Mouse (Mus musculus) liver, embryonic 12.5 days (tissue): ENCODE data around the gene Iqcc. TPM values are rescaled to one million over a fixed set of nuclear protein-coding genes. Genes with fewer than 3 reads are reported as not detected.

Experiments used
- ATAC-seq: fragments of 200-750 bp; cut with Nextera tagmentation; 2 replicates; pipeline ENCODE4 v1.8.0; 2017; ENCODE audit warnings: moderate number of reproducible peaks, mild to moderate bottlenecking, moderate library complexity
- H3K27ac ChIP-seq: fragments of 300-500 bp; sonication (generic); 2 replicates; pipeline ENCODE4 v1.5.1; 2016; ENCODE audit warnings: mild to moderate bottlenecking
- H3K27me3 ChIP-seq: fragments of 300-500 bp; sonication (generic); replicated peaks from 2 replicates; pipeline ENCODE4 v1.6.1; 2016; ENCODE audit warnings: mild to moderate bottlenecking, moderate library complexity
- H3K36me3 ChIP-seq: fragments of 300-500 bp; sonication (generic); 2 replicates; pipeline ENCODE4 v1.6.1; 2016; ENCODE audit warnings: mild to moderate bottlenecking, moderate library complexity
- H3K4me1 ChIP-seq: fragments of 300-500 bp; sonication (generic); 2 replicates; pipeline ENCODE4 v1.6.1; 2016
- H3K4me2 ChIP-seq: fragments of 300-500 bp; sonication (generic); 2 replicates; pipeline ENCODE4 v1.6.1; 2016; ENCODE audit warnings: mild to moderate bottlenecking, moderate library complexity
- H3K4me3 ChIP-seq: fragments of 300-500 bp; sonication (generic); 2 replicates; pipeline ENCODE4 v1.5.1; 2016; ENCODE audit warnings: mild to moderate bottlenecking, moderate library complexity
- H3K9ac ChIP-seq: fragments of 300-500 bp; sonication (generic); 2 replicates; pipeline ENCODE4 v1.6.1; 2016; ENCODE audit warnings: mild to moderate bottlenecking, moderate library complexity
- H3K9me3 ChIP-seq: fragments of 300-500 bp; sonication (generic); replicated peaks from 2 replicates; pipeline ENCODE4 v1.6.1; 2016; ENCODE audit warnings: mild to moderate bottlenecking, moderate library complexity
- WGBS: fragments of 180-500 bp; shearing (Covaris S2); methylation state at CpG from one replicate; pipeline ENCODE4 v1.1.7; 2016; ENCODE audit not compliant: insufficient replicate concordance; 5-methylcytosine and 5-hydroxymethylcytosine counted together
- polyA plus RNA-seq: library from polyadenylated mRNA; unstranded; fragments of >200 nt; fragmentation: Nextera tagmentation; extraction: Ambion mirVana; gene quantifications from 2 replicates; pipeline ENCODE4 v1.2.1, GENCODE M21; 2016

The Iqcc gene
- polyA plus RNA-seq, 1 experiment from 2014 or later = 14.7 TPM

GRCm38 (mm10) chr4:129588865-129589264, 30.0 kb downstream of the Iqcc start:
- 49% methylated on average over 4 of the region's 4 CpGs for WGBS
- Histone ChIP-seq H3K27ac (peak overlapping the region; percentile 84), H3K4me2 (peak overlapping the region; percentile 39), H3K4me3 (no peak overlapping the region), H3K36me3 (peaks cover 39% of the 10 kb centered on the region), H3K9me3 (no peaks in the 10 kb centered on the region), H3K27me3 (no peaks in the 10 kb centered on the region), H3K4me1 (peaks cover 50% of the 10 kb centered on the region), H3K9ac (peak overlapping the region; percentile 37)
- ATAC-seq = peak; percentile 72

GRCm38 (mm10) chr4:129586943-129587342, 32.0 kb downstream of the Iqcc start:
- Histone ChIP-seq H3K9me3 (no peaks in the 10 kb centered on the region), H3K27ac (peak overlapping the region; percentile 68), H3K36me3 (peaks cover 20% of the 10 kb centered on the region)

GRCm38 (mm10) chr4:129585773-129586172, 33.1 kb downstream of the Iqcc start:
- peak; percentile 74 for ATAC-seq
- Histone ChIP-seq H3K36me3 (peaks cover 9% of the 10 kb centered on the region), H3K27me3 (no peaks in the 10 kb centered on the region), H3K27ac (peak overlapping the region; percentile 86), H3K9ac (peak overlapping the region; percentile 72), H3K4me2 (peak overlapping the region; percentile 86), H3K4me3 (peak overlapping the region; percentile 56), H3K4me1 (peaks cover 50% of the 10 kb centered on the region), H3K9me3 (no peaks in the 10 kb centered on the region)
- 39% methylated on average over 9 of the region's 9 CpGs for WGBS

More at GRCm38 (mm10) chr4:129586943-129587342, 32.0 kb downstream of the Iqcc start:
- 64% methylated on average over 1 of the region's 1 CpGs for WGBS
- Histone ChIP-seq H3K4me2 (no peak overlapping the region), H3K4me3 (no peak overlapping the region), H3K4me1 (peaks cover 50% of the 10 kb centered on the region), H3K27me3 (no peaks in the 10 kb centered on the region), H3K9ac (no peak overlapping the region)
- ATAC-seq = no peak

- Histone ChIP-seq H3K27me3 (no peaks in the 10 kb centered on the region), H3K27ac (peak overlapping the region; percentile 86), H3K4me2 (peak overlapping the region; percentile 86), H3K4me1 (peaks cover 51% of the 10 kb centered on the region), H3K9me3 (no peaks in the 10 kb centered on the region), H3K9ac (peak overlapping the region; percentile 72), H3K4me3 (peak overlapping the region; percentile 56), H3K36me3 (peaks cover 1% of the 10 kb centered on the region; the same call in 1 of the 2 replicates)
- ATAC-seq = peak; percentile 75
- WGBS = 2% methylated on average over 36 of the region's 36 CpGs
Observed at GRCm38 (mm10) chr4:129584884-129585608, 33.9 kb downstream of the Iqcc start.

- Histone ChIP-seq H3K36me3 (no peaks in the 10 kb centered on the region), H3K27ac (peak overlapping the region; percentile 86), H3K4me1 (peaks cover 48% of the 10 kb centered on the region), H3K9ac (peak overlapping the region; percentile 72), H3K27me3 (no peaks in the 10 kb centered on the region), H3K9me3 (no peaks in the 10 kb centered on the region), H3K4me3 (peak overlapping the region; percentile 56), H3K4me2 (peak overlapping the region; percentile 86)
- 48% methylated on average over 1 of the region's 1 CpGs for WGBS
- no peak for ATAC-seq
Observed at GRCm38 (mm10) chr4:129584370-129584769, 34.5 kb downstream of the Iqcc start.

- Histone ChIP-seq H3K27ac (no peak overlapping the region), H3K36me3 (no peaks in the 10 kb centered on the region), H3K4me1 (peaks cover 28% of the 10 kb centered on the region), H3K4me3 (no peak overlapping the region), H3K9me3 (no peaks in the 10 kb centered on the region), H3K9ac (no peak overlapping the region), H3K27me3 (peaks cover 16% of the 10 kb centered on the region), H3K4me2 (no peak overlapping the region)
- 82% methylated on average over 1 of the region's 1 CpGs for WGBS
- ATAC-seq = no peak
Observed at GRCm38 (mm10) chr4:129582251-129582650, 36.6 kb downstream of the Iqcc start.

GRCm38 (mm10) chr4:129580347-129580746, 38.6 kb downstream of the Iqcc start:
- peaks cover 28% of the 10 kb centered on the region for H3K4me1 ChIP-seq
- no peak for ATAC-seq
- H3K27ac ChIP-seq = no peak overlapping the region; the same call in 1 of the 2 replicates

GRCm38 (mm10) chr4:129578466-129578865, 40.4 kb downstream of the Iqcc start, which contains the start of gene Fam167b:
Gene Fam167b (minus strand): TSS chr4:129578549.
- H3K27ac ChIP-seq = peak within 1 kb of the TSS; percentile 5; the same call in 1 of the 2 replicates
- ATAC-seq = no peak
- no peaks in the 10 kb centered on the region for H3K9me3 ChIP-seq
- WGBS = 49% methylated on average over 5 of the region's 5 CpGs
- peaks cover 30% of the 10 kb centered on the region for H3K27me3 ChIP-seq
- H3K36me3 ChIP-seq = no peaks in the 10 kb centered on the region
- peak within 1 kb of the TSS; percentile 40 for H3K4me2 ChIP-seq
- no peak within 1 kb of the TSS for H3K9ac ChIP-seq
- H3K4me3 ChIP-seq = 0 out of 2 replicates have a peak within 1 kb of the TSS, but pooled peaks have one; percentile 5
- peaks cover 20% of the 10 kb centered on the region for H3K4me1 ChIP-seq

More at GRCm38 (mm10) chr4:129580347-129580746, 38.6 kb downstream of the Iqcc start:
- WGBS = 54% methylated on average over 7 of the region's 7 CpGs
- H3K4me3 ChIP-seq = no peak overlapping the region
- H3K4me2 ChIP-seq = no peak overlapping the region
- H3K27me3 ChIP-seq = peaks cover 28% of the 10 kb centered on the region
- H3K36me3 ChIP-seq = no peaks in the 10 kb centered on the region
- H3K9me3 ChIP-seq = no peaks in the 10 kb centered on the region
- H3K9ac ChIP-seq = no peak overlapping the region

- Histone ChIP-seq H3K4me3 (0 out of 2 replicates have a peak overlapping the region, but pooled peaks have one; percentile 5), H3K4me2 (peak overlapping the region; percentile 0; the same call in 1 of the 2 replicates), H3K27ac (0 out of 2 replicates have a peak overlapping the region, but pooled peaks have one; percentile 5), H3K27me3 (peaks cover 37% of the 10 kb centered on the region), H3K36me3 (no peaks in the 10 kb centered on the region), H3K9ac (no peak overlapping the region), H3K9me3 (no peaks in the 10 kb centered on the region), H3K4me1 (peaks cover 20% of the 10 kb centered on the region)
- 70% methylated on average over 7 of the region's 7 CpGs for WGBS
- ATAC-seq = no peak
Observed at GRCm38 (mm10) chr4:129577688-129578087, 41.2 kb downstream of the Iqcc start.

- H3K27me3 ChIP-seq = peaks cover 43% of the 10 kb centered on the region
- no peak for ATAC-seq
- H3K27ac ChIP-seq = no peak overlapping the region
- H3K9ac ChIP-seq = no peak overlapping the region; the same call in 1 of the 2 replicates
- H3K4me3 ChIP-seq = 0 out of 2 replicates have a peak overlapping the region, but pooled peaks have one; percentile 5
- H3K4me2 ChIP-seq = peak overlapping the region; percentile 40
- peaks cover 20% of the 10 kb centered on the region for H3K4me1 ChIP-seq
- no peaks in the 10 kb centered on the region for H3K9me3 ChIP-seq
- WGBS = 33% methylated on average over 21 of the region's 21 CpGs
- H3K36me3 ChIP-seq = no peaks in the 10 kb centered on the region
Observed at GRCm38 (mm10) chr4:129576863-129577491, 41.9 kb downstream of the Iqcc start.

GRCm38 (mm10) chr4:129575171-129575844, 43.6 kb downstream of the Iqcc start:
- Histone ChIP-seq H3K4me1 (peaks cover 20% of the 10 kb centered on the region), H3K4me2 (peak overlapping the region; percentile 24), H3K36me3 (no peaks in the 10 kb centered on the region), H3K9me3 (no peaks in the 10 kb centered on the region), H3K9ac (no peak overlapping the region), H3K27me3 (peaks cover 43% of the 10 kb centered on the region), H3K4me3 (no peak overlapping the region), H3K27ac (no peak overlapping the region; the same call in 1 of the 2 replicates)
- WGBS = 39% methylated on average over 7 of the region's 8 CpGs
- ATAC-seq = no peak
